Comparison of ENCODE assay signal across 11 mouse cellular contexts in genomic region chr8:127076511-127076910, GRCm38 (mm10). TPM values are rescaled to one million over a fixed set of nuclear protein-coding genes. Genes with fewer than 3 reads are reported as not detected.
A peak's percentile ranks its signal among the peaks of the same experiment; 100 is the strongest.
DNase-seq lines count a peak whose midpoint lies in the region; ATAC-seq and TF ChIP-seq lines count a peak whose summit lies in the region.
"Had no signal": no experiment of that assay in that cellular context is flagged by ENCODE, and none has a peak within 500 bp of the region (broad histone marks: within the 10 kb centered on the region; RNA-seq: fewer than 3 reads in every experiment).

No protein-coding gene starts in this region.

- peak; percentile 85 for ATAC-seq in intestine, embryonic 14.5 days (replicated peaks; ENCODE audit: low FRiP score, low TSS enrichment, low read depth)
- peak; percentile 78 for ATAC-seq in lung, postnatal 0 days
- ATAC-seq in midbrain, embryonic 13.5 days: no peak
- ATAC-seq in megakaryocyte-erythroid progenitor cell, adult 5-6 weeks (replicated peaks; ENCODE audit: low FRiP score, low TSS enrichment, poor library complexity, severe bottlenecking): no peak
- no peak for ATAC-seq in monocyte, adult 5-6 weeks (replicated peaks; ENCODE audit: insufficient number of reproducible peaks, low FRiP score, low TSS enrichment, poor library complexity, severe bottlenecking)

- TF ChIP-seq EP300 in lung, postnatal 0 days (IDR thresholded peaks at IDR 0.05): no peak

- no peak overlapping the region for H3K9ac ChIP-seq in intestine, embryonic 14.5 days (ENCODE audit: low read length)
- no peak overlapping the region for H3K9ac ChIP-seq in lung, postnatal 0 days (replicated peaks; ENCODE audit: low read depth)
- no peak overlapping the region for H3K9ac ChIP-seq in midbrain, embryonic 13.5 days (replicated peaks)
- H3K9ac ChIP-seq: heart, embryonic 13.5 days; hindbrain, embryonic 12.5 days had no signal

- WGBS in intestine, embryonic 14.5 days: 57% methylated on average over 7 of the region's 7 CpGs
- WGBS in lung, postnatal 0 days: 53% methylated on average over 7 of the region's 7 CpGs
- 90% methylated on average over 7 of the region's 7 CpGs for WGBS in midbrain, embryonic 13.5 days

- H3K9me3 ChIP-seq in intestine, embryonic 14.5 days (ENCODE audit: control insufficient read depth, low read length): no peaks in the 10 kb centered on the region
- no peaks in the 10 kb centered on the region for H3K9me3 ChIP-seq in lung, postnatal 0 days (ENCODE audit: low read length)
- H3K9me3 ChIP-seq in midbrain, embryonic 13.5 days: no peaks in the 10 kb centered on the region
- H3K9me3 ChIP-seq: heart, embryonic 13.5 days; hindbrain, embryonic 12.5 days had no signal

- H3K27me3 ChIP-seq in intestine, embryonic 14.5 days (replicated peaks; ENCODE audit: control insufficient read depth, insufficient read depth, low read length): no peaks in the 10 kb centered on the region
- H3K27me3 ChIP-seq in lung, postnatal 0 days (replicated peaks; ENCODE audit: insufficient read depth, low read length): no peaks in the 10 kb centered on the region
- no peaks in the 10 kb centered on the region for H3K27me3 ChIP-seq in midbrain, embryonic 13.5 days
- H3K27me3 ChIP-seq: CH12.LX; heart, embryonic 13.5 days; hindbrain, embryonic 12.5 days had no signal

- H3K4me2 ChIP-seq in intestine, embryonic 14.5 days (ENCODE audit: low read length): peak overlapping the region; percentile 20; the same call in 1 of the 2 replicates
- 0 out of 2 replicates have a peak overlapping the region, but pooled peaks have one; percentile 8 for H3K4me2 ChIP-seq in lung, postnatal 0 days (replicated peaks; ENCODE audit: low read depth, low read length)
- no peak overlapping the region for H3K4me2 ChIP-seq in midbrain, embryonic 13.5 days (replicated peaks)
- H3K4me2 ChIP-seq: heart, embryonic 13.5 days; hindbrain, embryonic 12.5 days had no signal

- H3K4me3 ChIP-seq in intestine, embryonic 14.5 days (ENCODE audit: low read depth, low read length): 0 out of 2 replicates have a peak overlapping the region, but pooled peaks have one; percentile 4
- no peak overlapping the region for H3K4me3 ChIP-seq in lung, postnatal 0 days (ENCODE audit: low read depth, low read length)
- H3K4me3 ChIP-seq in midbrain, embryonic 13.5 days (replicated peaks): no peak overlapping the region
- H3K4me3 ChIP-seq: heart, embryonic 13.5 days; hindbrain, embryonic 12.5 days had no signal

- H3K36me3 ChIP-seq in intestine, embryonic 14.5 days (ENCODE audit: control insufficient read depth, insufficient read depth, low read length): no peaks in the 10 kb centered on the region
- no peaks in the 10 kb centered on the region for H3K36me3 ChIP-seq in lung, postnatal 0 days (ENCODE audit: insufficient read depth, low read length)
- H3K36me3 ChIP-seq in midbrain, embryonic 13.5 days: no peaks in the 10 kb centered on the region
- H3K36me3 ChIP-seq: heart, embryonic 13.5 days; hindbrain, embryonic 12.5 days had no signal

- H3K27ac ChIP-seq in intestine, embryonic 14.5 days (ENCODE audit: low read depth): no peak overlapping the region
- 0 out of 2 replicates have a peak overlapping the region, but pooled peaks have one; percentile 32 for H3K27ac ChIP-seq in lung, postnatal 0 days (ENCODE audit: low read length)
- H3K27ac ChIP-seq in midbrain, embryonic 13.5 days: no peak overlapping the region
- H3K27ac ChIP-seq: heart, embryonic 13.5 days; hindbrain, embryonic 12.5 days had no signal

- TF ChIP-seq CTCF in lung, postnatal 0 days (IDR thresholded peaks at IDR 0.05): no peak

- DNase-seq in intestine, embryonic 14.5 days (ENCODE audit: low spot score): peak; percentile 75
- DNase-seq in kidney, adult 11 months: peak; percentile 81
- peak; percentile 59 to 72 for DNase-seq in kidney, postnatal 4 days
- peak; percentile 37 for DNase-seq in lung, postnatal 0 days (ENCODE audit: low spot score)
- DNase-seq: cerebellum, postnatal 10 days had no signal

- peaks cover 69% of the 10 kb centered on the region for H3K4me1 ChIP-seq in intestine, embryonic 14.5 days (replicated peaks; ENCODE audit: control insufficient read depth, insufficient read depth, low read length)
- peaks cover 22% of the 10 kb centered on the region for H3K4me1 ChIP-seq in lung, postnatal 0 days (ENCODE audit: insufficient read depth, low read depth, low read length)
- peaks cover 56% of the 10 kb centered on the region for H3K4me1 ChIP-seq in midbrain, embryonic 13.5 days (replicated peaks)

RNA-seq across cellular contexts. Expression of gene Pard3, which starts 12.8 kb away (rescaled TPM):
- 33.4 and 36.6 TPM in 2 replicates for polyA plus RNA-seq in intestine, embryonic 14.5 days (2014; fragmentation: Nextera tagmentation; extraction: Ambion mirVana)
- polyA plus RNA-seq in lung, postnatal 0 days (2015; fragmentation: Nextera tagmentation; extraction: Ambion mirVana): 13.2 and 16.2 TPM in 2 replicates
- 20.0 and 22.8 TPM in 2 replicates for polyA plus RNA-seq in midbrain, embryonic 13.5 days (2015; fragmentation: Nextera tagmentation; extraction: Ambion mirVana)
- total RNA-seq in megakaryocyte-erythroid progenitor cell, adult 5-6 weeks (2014; fragmentation: Nextera tagmentation): not detected in 2 replicates
- total RNA-seq in megakaryocyte-erythroid progenitor cell, adult 5-6 weeks (2017): not detected in 2 replicates
- not detected in 3 replicates for total RNA-seq in monocyte, adult 5-6 weeks (2017)

Comparison
In these comparisons a context has a peak if more than half of its experiments do, and no peak if none do; other contexts are left out.
1. ATAC-seq: peak in intestine, embryonic 14.5 days (single experiment) and lung, postnatal 0 days (single experiment); none in midbrain, embryonic 13.5 days (single experiment), megakaryocyte-erythroid progenitor cell, adult 5-6 weeks (single experiment) and monocyte, adult 5-6 weeks (single experiment).
2. Peak in every context shown above with its lines, with median percentiles within 50 percentile points of each other: DNase-seq.